Mouse (Mus musculus) embryonic fibroblast, embryonic 13.5 days (primary cell): ENCODE measurements around the gene Gm13289.
"Not testable (repeated sequence)": the region's sequence is repeated elsewhere in the genome, so short reads cannot be mapped to it uniquely, and the experiment has no call there.

Experiments used
- CTCF ChIP-seq: IDR thresholded peaks from 2 replicates; pipeline ENCODE4 v1.5.1; 2011; ENCODE audit warnings: mild to moderate bottlenecking, control low read depth, low read length, moderate library complexity, borderline replicate concordance; ENCODE audit not compliant: insufficient read depth
- POLR2A ChIP-seq: IDR thresholded peaks from 2 replicates; pipeline ENCODE4 v1.6.1; 2011; ENCODE audit warnings: low read depth, mild to moderate bottlenecking, control low read depth, low read length, moderate library complexity

- TF ChIP-seq POLR2A, CTCF: not testable (repeated sequence)
Measured at GRCm38 (mm10) chr4:88780320-88780719, 3.6 kb downstream of the Gm13289 start.
